Mouse (Mus musculus) heart, embryonic 16.5 days (tissue): ENCODE measurements around the gene Gm10644. TPM values are rescaled to one million over a fixed set of nuclear protein-coding genes. Genes with fewer than 3 reads are reported as not detected.
A peak's percentile ranks its signal among the peaks of the same experiment; 100 is the strongest.
"Not testable (repeated sequence)": the region's sequence is repeated elsewhere in the genome, so short reads cannot be mapped to it uniquely, and the experiment has no call there.

ENCODE experiments used
- ATAC-seq: fragments of 200-750 bp; cut with Nextera tagmentation; replicated peaks from 2 replicates; pipeline ENCODE4 v1.8.0; 2017; ENCODE audit warnings: moderate number of reproducible peaks; ENCODE audit not compliant: insufficient read depth, low FRiP score; ENCODE audit errors: extremely low read depth
- H3K27ac ChIP-seq: fragments of 300-500 bp; sonication (generic); 2 replicates; pipeline ENCODE4 v1.5.1; 2014; ENCODE audit warnings: mild to moderate bottlenecking, low read length, control low read depth, moderate library complexity
- H3K27me3 ChIP-seq: fragments of 300-500 bp; sonication (generic); 2 replicates; pipeline ENCODE4 v1.6.1; 2014; ENCODE audit warnings: low read length, mixed read lengths; ENCODE audit not compliant: control insufficient read depth, insufficient read depth
- H3K36me3 ChIP-seq: fragments of 300-500 bp; sonication (generic); 2 replicates; pipeline ENCODE4 v1.6.1; 2014; ENCODE audit not compliant: control insufficient read depth, insufficient read depth
- H3K4me1 ChIP-seq: fragments of 300-500 bp; sonication (generic); 2 replicates; pipeline ENCODE4 v1.6.1; 2014; ENCODE audit warnings: low read length, mixed read lengths; ENCODE audit not compliant: control insufficient read depth, insufficient read depth
- H3K4me2 ChIP-seq: fragments of 300-500 bp; sonication (generic); 2 replicates; pipeline ENCODE4 v1.6.1; 2014; ENCODE audit warnings: low read depth, mild to moderate bottlenecking, control low read depth, low read length
- H3K4me3 ChIP-seq: fragments of 300-500 bp; sonication (generic); 2 replicates; pipeline ENCODE4 v1.5.1; 2014; ENCODE audit warnings: mild to moderate bottlenecking, control low read depth, low read length
- H3K9ac ChIP-seq: fragments of 300-500 bp; sonication (generic); 2 replicates; pipeline ENCODE4 v1.6.1; 2014; ENCODE audit warnings: low read length, control low read depth
- H3K9me3 ChIP-seq: fragments of 300-500 bp; sonication (generic); replicated peaks from 2 replicates; pipeline ENCODE4 v1.6.1; 2016; ENCODE audit warnings: low read length; ENCODE audit not compliant: control insufficient read depth
- WGBS: fragments of 180-500 bp; shearing (Covaris S2); extraction: QIAGEN DNeasy Blood & Tissue Kit; methylation state at CpG from one replicate; pipeline ENCODE4 v1.1.7; 2014; 5-methylcytosine and 5-hydroxymethylcytosine counted together
- polyA plus RNA-seq: library from polyadenylated mRNA; unstranded; fragments of >200 nt; fragmentation: Nextera tagmentation; extraction: Ambion mirVana; gene quantifications from 2 replicates; pipeline ENCODE4 v1.2.1, GENCODE M21; 2015

The Gm10644 gene
- polyA plus RNA-seq, 1 experiment from 2014 or later: 1.2 TPM

DNA sequence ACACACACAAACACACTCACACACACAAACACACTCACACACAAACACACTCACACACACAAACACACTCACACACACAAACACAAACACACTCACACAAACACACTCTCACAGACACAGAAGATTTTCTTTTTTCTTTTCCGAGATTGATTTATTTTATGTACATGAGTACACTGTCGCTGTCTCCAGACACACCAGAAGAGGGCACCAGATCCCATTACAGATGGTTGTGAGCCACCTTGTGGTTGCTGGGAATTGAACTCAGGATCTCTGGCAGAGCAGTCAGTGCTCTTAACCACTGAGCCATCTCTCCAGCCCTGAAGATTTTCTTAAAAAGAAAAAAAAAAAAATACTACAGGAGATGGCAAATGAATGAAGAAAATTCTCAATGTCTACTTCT is 28.2 kb upstream of the Gm10644 start:
- not testable (repeated sequence) for H3K9me3 ChIP-seq, H3K27me3 ChIP-seq, H3K4me3 ChIP-seq, H3K27ac ChIP-seq, H3K4me2 ChIP-seq, ATAC-seq, H3K9ac ChIP-seq
- WGBS: 96% methylated on average over 2 of the region's 2 CpGs
- Histone ChIP-seq H3K36me3 (peaks cover 45% of the 10 kb centered on the region), H3K4me1 (peaks cover 23% of the 10 kb centered on the region)

DNA sequence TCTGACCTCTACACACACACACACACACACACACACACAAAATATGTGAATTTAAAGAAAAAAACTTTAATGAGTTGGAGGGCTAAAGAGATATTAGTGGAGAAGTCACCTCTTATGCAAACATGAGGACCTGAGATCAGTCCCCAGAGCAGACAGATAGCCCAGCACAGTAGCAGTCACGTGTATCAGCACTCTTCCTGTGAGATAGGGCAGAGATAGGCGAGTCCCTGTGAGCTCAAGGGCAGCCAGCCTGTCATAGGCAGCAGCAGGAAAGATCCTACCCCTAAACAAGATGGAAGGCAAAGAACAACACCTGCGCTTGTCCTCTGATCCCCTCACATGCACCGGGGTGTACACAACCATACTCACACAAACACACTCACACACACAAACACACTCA is 27.4 kb upstream of the Gm10644 start:
- no peak overlapping the region for H3K4me2 ChIP-seq
- H3K4me1 ChIP-seq: peaks cover 31% of the 10 kb centered on the region
- no peak overlapping the region for H3K9ac ChIP-seq
- H3K9me3 ChIP-seq: no peaks in the 10 kb centered on the region
- ATAC-seq: no peak
- H3K4me3 ChIP-seq: no peak overlapping the region
- H3K27me3 ChIP-seq: no peaks in the 10 kb centered on the region
- H3K27ac ChIP-seq: no peak overlapping the region
- WGBS: 65% methylated on average over 4 of the region's 4 CpGs
- peaks cover 40% of the 10 kb centered on the region for H3K36me3 ChIP-seq

DNA sequence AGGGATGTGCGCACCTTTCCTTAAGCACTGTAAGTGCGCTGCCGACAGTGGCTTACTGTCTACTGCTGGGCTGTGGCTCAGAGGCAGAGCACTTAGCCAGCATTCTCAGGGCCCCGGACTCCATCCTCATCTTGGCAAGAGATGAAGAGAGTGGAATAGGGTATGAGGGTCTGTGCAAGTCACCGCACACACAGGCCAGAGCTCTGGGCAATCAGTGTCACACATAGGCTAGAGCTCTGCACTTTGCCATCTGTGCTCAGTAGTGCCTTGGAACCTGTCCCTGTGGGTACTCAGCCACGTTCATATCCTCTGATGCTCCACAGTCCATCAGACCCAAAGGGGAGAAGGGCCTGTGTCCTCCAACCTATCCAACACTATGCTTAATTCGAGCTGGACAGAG is 26.5 kb upstream of the Gm10644 start:
- peak overlapping the region; percentile 99; the same call in 1 of the 2 replicates for H3K27ac ChIP-seq
- ATAC-seq: no peak
- peaks cover 39% of the 10 kb centered on the region for H3K4me1 ChIP-seq
- no peaks in the 10 kb centered on the region for H3K9me3 ChIP-seq
- no peak overlapping the region for H3K4me3 ChIP-seq
- 90% methylated on average over 7 of the region's 7 CpGs for WGBS
- H3K36me3 ChIP-seq: peaks cover 33% of the 10 kb centered on the region
- H3K4me2 ChIP-seq: no peak overlapping the region
- H3K9ac ChIP-seq: no peak overlapping the region
- no peaks in the 10 kb centered on the region for H3K27me3 ChIP-seq

DNA sequence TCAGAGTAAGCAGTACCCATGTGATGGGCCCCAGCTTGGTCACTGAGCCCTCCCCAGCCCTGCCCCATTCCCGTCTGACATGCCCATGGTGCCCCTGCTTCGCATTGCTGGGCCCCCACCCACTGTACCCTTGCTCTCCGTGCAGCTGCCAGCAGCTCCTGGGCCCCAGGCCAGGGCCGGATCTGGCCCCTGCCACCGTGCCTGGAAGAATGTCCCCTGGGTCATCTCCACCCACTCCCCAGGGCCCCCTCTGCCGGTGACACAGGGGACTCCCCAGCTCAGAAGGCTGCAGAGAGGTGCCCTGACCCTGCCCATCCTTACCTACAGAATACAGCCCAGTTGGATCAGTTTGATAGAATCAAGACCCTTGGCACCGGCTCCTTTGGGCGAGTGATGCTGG is 25.8 kb upstream of the Gm10644 start:
- H3K27ac ChIP-seq: peak overlapping the region; percentile 99
- peak overlapping the region; percentile 32; the same call in 1 of the 2 replicates for H3K4me2 ChIP-seq
- no peak overlapping the region for H3K4me3 ChIP-seq
- no peaks in the 10 kb centered on the region for H3K27me3 ChIP-seq
- peak overlapping the region; percentile 47 for H3K9ac ChIP-seq
- H3K9me3 ChIP-seq: no peaks in the 10 kb centered on the region
- peak; percentile 85 for ATAC-seq
- H3K36me3 ChIP-seq: peaks cover 26% of the 10 kb centered on the region
- WGBS: 56% methylated on average over 8 of the region's 8 CpGs
- peaks cover 42% of the 10 kb centered on the region for H3K4me1 ChIP-seq

DNA sequence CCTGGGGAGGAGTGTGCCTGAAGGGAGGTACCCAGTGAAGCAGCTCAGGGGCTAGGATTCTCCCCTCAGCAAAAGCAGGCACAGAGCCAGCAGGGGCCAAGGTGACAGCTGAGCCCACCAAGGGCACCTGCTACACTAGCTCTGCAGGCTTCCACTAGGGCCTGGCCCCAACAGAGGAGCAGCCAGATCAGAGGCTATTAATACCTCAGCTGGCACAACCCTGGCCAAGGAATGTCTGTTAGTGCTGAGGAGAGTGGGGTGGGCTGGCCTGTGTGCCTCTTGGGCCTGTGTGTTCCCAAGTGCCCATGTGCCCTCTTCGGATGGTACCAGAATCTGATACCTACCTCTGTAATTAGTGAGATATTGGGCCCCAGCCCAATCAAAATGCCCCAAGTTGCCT is 25.2 kb upstream of the Gm10644 start:
- Histone ChIP-seq H3K4me3 (no peak overlapping the region), H3K27ac (peak overlapping the region; percentile 99), H3K4me2 (peak overlapping the region; percentile 40; the same call in 1 of the 2 replicates), H3K4me1 (peaks cover 42% of the 10 kb centered on the region), H3K9ac (peak overlapping the region; percentile 63), H3K9me3 (no peaks in the 10 kb centered on the region), H3K36me3 (peaks cover 22% of the 10 kb centered on the region), H3K27me3 (no peaks in the 10 kb centered on the region)
- WGBS: 57% methylated on average over 1 of the region's 1 CpGs
- ATAC-seq: peak; percentile 96

DNA sequence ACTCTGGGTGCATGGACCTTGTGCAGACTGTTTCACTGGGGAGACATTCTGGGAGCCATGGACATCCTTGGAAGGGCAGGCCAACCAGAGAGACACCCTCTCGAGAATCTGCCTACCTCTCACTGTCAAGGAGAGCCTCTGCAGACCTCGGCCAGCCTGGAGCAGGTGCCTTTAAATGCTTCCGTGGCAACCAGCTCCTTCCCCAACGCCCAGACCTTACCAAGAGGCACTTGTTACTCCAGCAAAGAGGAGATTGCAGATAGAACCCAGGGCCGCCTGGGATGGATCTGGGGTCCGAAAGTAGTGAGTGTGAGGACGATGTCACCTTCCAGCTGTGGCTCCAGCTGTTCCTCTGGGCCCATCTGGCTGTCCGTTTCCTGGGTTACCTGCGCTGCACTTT is 23.2 kb upstream of the Gm10644 start:
- peak overlapping the region; percentile 63 for H3K9ac ChIP-seq
- H3K36me3 ChIP-seq: peaks cover 13% of the 10 kb centered on the region
- ATAC-seq: no peak
- H3K4me2 ChIP-seq: peak overlapping the region; percentile 50
- H3K27ac ChIP-seq: peak overlapping the region; percentile 99
- WGBS: 60% methylated on average over 9 of the region's 9 CpGs
- H3K4me1 ChIP-seq: peaks cover 56% of the 10 kb centered on the region
- H3K27me3 ChIP-seq: no peaks in the 10 kb centered on the region
- no peaks in the 10 kb centered on the region for H3K9me3 ChIP-seq
- H3K4me3 ChIP-seq: peak overlapping the region; percentile 0

DNA sequence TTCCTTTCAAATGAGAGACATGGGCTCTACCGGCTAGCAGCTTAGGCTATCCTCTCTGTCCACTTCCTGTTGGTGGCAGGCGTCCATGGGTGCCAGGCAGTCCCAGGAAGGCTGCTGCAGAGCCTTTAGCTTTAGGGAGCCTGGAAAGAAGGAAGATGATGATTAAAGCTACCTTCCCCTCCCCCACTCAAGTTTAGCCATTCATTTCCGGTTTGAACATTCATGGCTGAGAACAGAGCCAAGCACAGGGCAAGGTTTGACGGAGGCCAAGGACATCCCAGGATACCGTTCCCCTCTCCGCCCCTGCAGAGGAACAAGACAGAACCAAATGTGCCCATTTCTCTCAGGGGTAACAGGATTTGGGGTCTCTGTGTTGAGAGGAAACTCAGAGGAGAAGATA is 22.6 kb upstream of the Gm10644 start:
- no peak for ATAC-seq
- H3K9ac ChIP-seq: peak overlapping the region; percentile 63
- H3K4me3 ChIP-seq: peak overlapping the region; percentile 0

DNA sequence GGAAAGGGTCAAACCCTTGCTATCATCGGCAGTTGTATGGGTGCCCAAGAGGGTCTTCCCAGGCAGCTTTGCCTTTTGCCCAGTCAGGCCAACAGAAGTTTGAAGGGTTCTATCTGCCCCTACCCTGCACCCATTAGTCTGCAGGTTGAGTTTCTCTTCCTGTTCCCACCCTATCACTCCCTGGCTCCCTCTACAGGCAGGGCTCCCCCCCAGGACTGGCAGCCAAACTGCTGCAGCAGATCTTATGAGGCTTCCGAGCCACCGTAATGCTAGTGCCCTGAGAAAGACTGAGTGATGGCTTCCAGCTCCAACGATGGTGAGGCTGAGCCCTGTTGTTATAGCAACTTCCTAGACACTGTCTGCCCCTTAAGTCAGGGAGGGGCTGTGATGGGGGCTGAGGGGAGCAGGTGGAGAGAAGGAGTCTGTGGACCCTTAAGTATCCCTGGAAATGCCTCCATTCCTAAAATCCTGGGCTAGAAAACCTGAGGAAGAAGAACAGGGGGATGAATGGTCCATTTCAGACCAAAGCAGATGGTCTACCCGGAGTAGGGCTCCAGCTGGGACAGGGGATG is 21.9 kb upstream of the Gm10644 start:
- Histone ChIP-seq H3K9ac (no peak overlapping the region), H3K4me3 (no peak overlapping the region), H3K4me2 (no peak overlapping the region), H3K36me3 (peaks cover 7% of the 10 kb centered on the region), H3K9me3 (no peaks in the 10 kb centered on the region), H3K27me3 (no peaks in the 10 kb centered on the region), H3K27ac (peak overlapping the region; percentile 99), H3K4me1 (peaks cover 59% of the 10 kb centered on the region)
- ATAC-seq: no peak
- 82% methylated on average over 5 of the region's 5 CpGs for WGBS

More for the DNA sequence above, 22.6 kb upstream of the Gm10644 start:
- Histone ChIP-seq H3K36me3 (peaks cover 13% of the 10 kb centered on the region), H3K9me3 (no peaks in the 10 kb centered on the region), H3K4me1 (peaks cover 56% of the 10 kb centered on the region), H3K27me3 (no peaks in the 10 kb centered on the region), H3K4me2 (peak overlapping the region; percentile 50), H3K27ac (peak overlapping the region; percentile 99)
- 34% methylated on average over 6 of the region's 6 CpGs for WGBS

DNA sequence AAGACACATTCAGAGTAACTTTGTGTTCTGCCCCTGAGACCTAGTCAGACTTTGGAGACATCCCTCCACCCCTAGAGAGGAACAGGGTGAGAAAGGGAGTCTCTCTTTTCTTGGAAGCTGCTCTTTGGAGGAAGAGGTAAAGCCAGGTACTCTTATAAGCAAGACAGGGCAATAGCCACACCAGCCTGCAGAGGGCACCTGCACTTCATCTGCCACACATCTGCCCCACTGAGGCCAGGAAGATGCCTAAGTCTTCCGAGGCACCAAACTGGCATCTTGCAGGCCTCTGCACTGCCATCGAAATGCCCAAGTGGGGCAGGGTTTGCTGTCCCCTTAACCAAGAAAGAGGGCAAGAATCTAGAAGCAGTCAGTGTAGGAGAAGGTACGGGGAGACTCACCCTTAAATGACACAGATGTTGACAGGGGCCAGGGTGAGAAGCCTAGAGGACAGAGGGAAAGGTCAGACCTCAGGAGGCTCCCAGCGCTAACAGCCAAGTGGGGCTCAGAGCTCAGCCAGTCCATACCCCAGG is 21.2 kb upstream of the Gm10644 start:
- Histone ChIP-seq H3K27me3 (no peaks in the 10 kb centered on the region), H3K36me3 (peaks cover under 1% of the 10 kb centered on the region; the same call in 1 of the 2 replicates), H3K9ac (no peak overlapping the region), H3K9me3 (no peaks in the 10 kb centered on the region), H3K4me2 (no peak overlapping the region), H3K4me1 (peaks cover 63% of the 10 kb centered on the region), H3K4me3 (no peak overlapping the region), H3K27ac (no peak overlapping the region)
- WGBS: 68% methylated on average over 4 of the region's 4 CpGs
- ATAC-seq: no peak
